Mouse (Mus musculus): ENCODE measurements around the gene Uvssa. TPM values are rescaled to one million over a fixed set of nuclear protein-coding genes. Genes with fewer than 3 reads are reported as not detected.

Uvssa gene
- polyA plus RNA-seq, 1 experiment from 2014 or later, result 4.0 TPM

DNA sequence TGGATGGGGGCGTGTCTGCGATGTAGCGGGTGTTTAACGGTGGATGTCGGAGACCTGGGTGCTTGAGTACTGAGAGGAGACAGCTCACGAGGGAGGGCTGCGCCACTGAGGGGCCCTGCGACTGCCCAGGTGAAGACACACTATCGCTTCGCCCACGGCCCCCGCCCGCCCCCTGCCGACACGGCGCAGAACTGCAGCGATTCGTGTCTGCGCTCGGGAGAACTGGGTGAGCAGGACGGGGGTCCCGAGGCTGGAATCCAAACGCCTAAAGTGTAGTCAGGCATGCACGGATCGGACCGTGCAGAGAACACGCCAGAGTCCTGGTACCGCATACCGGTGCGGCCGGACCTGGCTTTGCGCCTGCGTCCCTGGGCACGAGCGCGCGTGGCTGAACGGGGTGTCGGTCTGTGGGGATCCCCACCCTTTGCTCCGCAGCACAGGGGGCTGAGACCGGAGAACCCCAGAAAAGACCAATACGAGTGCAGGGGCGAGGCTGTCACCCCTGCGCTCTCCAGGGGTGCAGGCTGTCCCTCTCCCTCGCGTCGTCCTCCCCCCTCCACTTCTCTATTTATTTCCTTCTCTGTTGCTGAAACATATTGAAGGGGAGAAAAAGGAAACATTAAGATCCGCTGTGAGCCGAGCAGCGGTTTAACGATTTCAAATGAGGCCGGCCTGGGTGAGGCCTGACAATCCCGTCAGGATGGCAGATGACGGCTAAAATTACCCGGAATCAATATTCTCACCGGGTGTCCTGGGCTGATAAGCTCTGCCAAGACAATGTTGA, 64.8 kb downstream of the Uvssa start:
- no peaks in the 10 kb centered on the region for H3K36me3 ChIP-seq (ENCODE audit: control insufficient read depth, insufficient read depth, low read length)
- H3K4me1 ChIP-seq (ENCODE audit: control insufficient read depth, insufficient read depth, low read length), result no peaks in the 10 kb centered on the region
- peak overlapping the region; percentile 22 for H3K4me3 ChIP-seq (ENCODE audit: low read depth, low read length)
- H3K27ac ChIP-seq (ENCODE audit: low read depth, low read length), result no peak overlapping the region
- ATAC-seq (replicated peaks; ENCODE audit: insufficient number of reproducible peaks, low FRiP score, low TSS enrichment), result 0 out of 2 replicates have a peak, but pooled peaks have one; percentile 18
- peaks cover 65% of the 10 kb centered on the region for H3K27me3 ChIP-seq (ENCODE audit: control insufficient read depth, insufficient read depth, low read length)
- H3K9ac ChIP-seq (ENCODE audit: low read depth, low read length), result no peak overlapping the region
- WGBS (ENCODE audit: insufficient replicate concordance), result 7% methylated on average over 56 of the region's 56 CpGs
- H3K9me3 ChIP-seq (replicated peaks; ENCODE audit: control insufficient read depth, low read length), result no peaks in the 10 kb centered on the region
- H3K4me2 ChIP-seq, result peak overlapping the region; percentile 58

DNA sequence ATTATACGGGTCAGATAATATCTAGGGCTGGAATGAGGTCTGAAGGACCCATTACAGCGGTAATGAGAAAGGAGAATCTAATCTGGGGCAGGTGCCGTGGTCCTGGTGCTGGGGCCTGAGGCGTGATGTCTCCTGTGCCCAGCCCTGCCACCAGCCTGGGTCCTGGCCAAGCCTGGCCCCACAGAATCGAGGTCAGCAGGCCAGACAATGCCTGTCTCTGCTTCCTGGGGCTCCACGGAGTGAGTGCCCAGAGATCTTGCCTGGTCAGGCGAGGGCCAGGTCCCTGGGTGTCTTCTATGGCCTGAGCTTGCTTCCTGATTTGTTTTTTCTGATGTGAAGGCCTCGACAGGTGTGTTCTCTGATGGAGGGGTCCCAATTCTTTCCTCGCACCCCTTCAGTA, 65.4 kb downstream of the Uvssa start:
- 48% methylated on average over 9 of the region's 9 CpGs for WGBS (ENCODE audit: insufficient replicate concordance)
- Histone ChIP-seq H3K27ac (ENCODE audit: low read depth, low read length) (no peak overlapping the region), H3K4me1 (ENCODE audit: control insufficient read depth, insufficient read depth, low read length) (no peaks in the 10 kb centered on the region), H3K27me3 (ENCODE audit: control insufficient read depth, insufficient read depth, low read length) (peaks cover 61% of the 10 kb centered on the region), H3K9ac (ENCODE audit: low read depth, low read length) (no peak overlapping the region), H3K36me3 (ENCODE audit: control insufficient read depth, insufficient read depth, low read length) (no peaks in the 10 kb centered on the region), H3K9me3 (replicated peaks; ENCODE audit: control insufficient read depth, low read length) (no peaks in the 10 kb centered on the region), H3K4me3 (ENCODE audit: low read depth, low read length) (no peak overlapping the region), H3K4me2 (no peak overlapping the region)
- ATAC-seq (replicated peaks; ENCODE audit: insufficient number of reproducible peaks, low FRiP score, low TSS enrichment), result no peak

- H3K36me3 ChIP-seq (ENCODE audit: control insufficient read depth, insufficient read depth, low read length), result no peaks in the 10 kb centered on the region
- H3K4me3 ChIP-seq (ENCODE audit: low read depth, low read length), result no peak overlapping the region
- no peaks in the 10 kb centered on the region for H3K9me3 ChIP-seq (replicated peaks; ENCODE audit: control insufficient read depth, low read length)
- no peak for ATAC-seq (replicated peaks; ENCODE audit: insufficient number of reproducible peaks, low FRiP score, low TSS enrichment)
- peaks cover 2% of the 10 kb centered on the region; the same call in 1 of the 2 replicates for H3K27me3 ChIP-seq (ENCODE audit: control insufficient read depth, insufficient read depth, low read length)
- H3K27ac ChIP-seq (ENCODE audit: low read depth, low read length), result no peak overlapping the region
- WGBS (ENCODE audit: insufficient replicate concordance), result 52% methylated on average over 8 of the region's 8 CpGs
- no peak overlapping the region for H3K9ac ChIP-seq (ENCODE audit: low read depth, low read length)
- no peaks in the 10 kb centered on the region for H3K4me1 ChIP-seq (ENCODE audit: control insufficient read depth, insufficient read depth, low read length)
- H3K4me2 ChIP-seq, result no peak overlapping the region
Observed at GRCm38 (mm10) chr5:33455737-33456136, 77.4 kb downstream of the Uvssa start.

GRCm38 (mm10) chr5:33458132-33458622, 79.8 kb downstream of the Uvssa start:
- no peak overlapping the region for H3K4me3 ChIP-seq (ENCODE audit: low read depth, low read length)
- H3K9ac ChIP-seq (ENCODE audit: low read depth, low read length), result no peak overlapping the region
- no peak overlapping the region for H3K27ac ChIP-seq (ENCODE audit: low read depth, low read length)
- H3K27me3 ChIP-seq (ENCODE audit: control insufficient read depth, insufficient read depth, low read length), result peaks cover 2% of the 10 kb centered on the region; the same call in 1 of the 2 replicates
- no peak for ATAC-seq (replicated peaks; ENCODE audit: insufficient number of reproducible peaks, low FRiP score, low TSS enrichment)
- 64% methylated on average over 3 of the region's 3 CpGs for WGBS (ENCODE audit: insufficient replicate concordance)
- H3K9me3 ChIP-seq (replicated peaks; ENCODE audit: control insufficient read depth, low read length), result no peaks in the 10 kb centered on the region
- no peaks in the 10 kb centered on the region for H3K4me1 ChIP-seq (ENCODE audit: control insufficient read depth, insufficient read depth, low read length)
- H3K36me3 ChIP-seq (ENCODE audit: control insufficient read depth, insufficient read depth, low read length), result no peaks in the 10 kb centered on the region
- no peak overlapping the region for H3K4me2 ChIP-seq

GRCm38 (mm10) chr5:33459111-33459510, 80.8 kb downstream of the Uvssa start:
- H3K9me3 ChIP-seq (replicated peaks; ENCODE audit: control insufficient read depth, low read length), result no peaks in the 10 kb centered on the region
- no peak for ATAC-seq (replicated peaks; ENCODE audit: insufficient number of reproducible peaks, low FRiP score, low TSS enrichment)
- no peak overlapping the region for H3K4me2 ChIP-seq
- no peaks in the 10 kb centered on the region for H3K4me1 ChIP-seq (ENCODE audit: control insufficient read depth, insufficient read depth, low read length)
- 56% methylated on average over 2 of the region's 2 CpGs for WGBS (ENCODE audit: insufficient replicate concordance)
- H3K36me3 ChIP-seq (ENCODE audit: control insufficient read depth, insufficient read depth, low read length), result no peaks in the 10 kb centered on the region
- no peak overlapping the region for H3K9ac ChIP-seq (ENCODE audit: low read depth, low read length)
- peaks cover 7% of the 10 kb centered on the region for H3K27me3 ChIP-seq (ENCODE audit: control insufficient read depth, insufficient read depth, low read length)
- H3K27ac ChIP-seq (ENCODE audit: low read depth, low read length), result no peak overlapping the region
- no peak overlapping the region for H3K4me3 ChIP-seq (ENCODE audit: low read depth, low read length)

DNA sequence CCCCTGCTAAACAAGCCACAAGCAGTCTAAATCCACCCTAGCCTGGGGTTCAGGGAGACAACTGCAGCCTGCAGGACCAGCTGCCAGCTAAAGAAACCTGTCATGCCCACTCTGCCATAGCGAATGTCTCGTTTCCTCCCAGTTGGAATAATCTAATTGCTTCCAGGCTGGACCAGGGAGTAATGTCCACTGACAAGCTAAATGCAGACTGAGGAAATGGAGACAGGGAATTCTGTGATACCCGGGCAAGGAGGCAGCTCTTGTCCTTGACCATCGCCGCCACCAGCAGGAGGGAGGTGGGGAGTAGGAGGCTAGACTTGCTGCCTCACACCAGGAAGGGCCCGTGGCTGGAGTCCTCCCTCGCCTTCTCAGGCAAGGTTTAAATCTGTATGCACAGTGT, 86.0 kb downstream of the Uvssa start:
- H3K27me3 ChIP-seq (ENCODE audit: control insufficient read depth, insufficient read depth, low read length), result peaks cover 14% of the 10 kb centered on the region
- H3K9ac ChIP-seq (ENCODE audit: low read depth, low read length), result no peak overlapping the region
- WGBS (ENCODE audit: insufficient replicate concordance), result 66% methylated on average over 7 of the region's 7 CpGs

DNA sequence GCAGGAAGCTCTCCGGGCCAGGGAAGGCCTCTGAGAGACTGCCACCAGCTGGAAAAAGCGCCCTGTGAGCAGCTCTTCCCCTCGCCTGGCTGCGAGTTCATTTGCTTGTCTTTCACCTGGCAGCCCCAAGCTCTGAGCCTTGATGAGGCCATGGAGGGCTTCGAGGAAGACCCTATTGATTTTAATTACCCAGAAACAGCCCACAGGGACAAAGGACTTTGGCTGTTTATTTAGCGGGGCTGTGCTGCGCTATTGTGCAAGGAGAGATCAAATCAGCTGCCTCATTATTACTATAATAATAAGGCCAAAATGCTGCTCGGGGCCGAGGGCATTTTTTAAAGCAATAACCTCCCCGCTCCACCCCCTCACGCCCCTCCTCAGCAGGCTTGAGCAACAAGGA, 87.1 kb downstream of the Uvssa start:
- WGBS (ENCODE audit: insufficient replicate concordance), result 64% methylated on average over 11 of the region's 11 CpGs
- Histone ChIP-seq H3K36me3 (ENCODE audit: control insufficient read depth, insufficient read depth, low read length) (no peaks in the 10 kb centered on the region), H3K4me2 (no peak overlapping the region), H3K9me3 (replicated peaks; ENCODE audit: control insufficient read depth, low read length) (no peaks in the 10 kb centered on the region), H3K9ac (ENCODE audit: low read depth, low read length) (no peak overlapping the region), H3K27ac (ENCODE audit: low read depth, low read length) (no peak overlapping the region), H3K27me3 (ENCODE audit: control insufficient read depth, insufficient read depth, low read length) (peaks cover 14% of the 10 kb centered on the region), H3K4me1 (ENCODE audit: control insufficient read depth, insufficient read depth, low read length) (no peaks in the 10 kb centered on the region), H3K4me3 (ENCODE audit: low read depth, low read length) (no peak overlapping the region)
- no peak for ATAC-seq (replicated peaks; ENCODE audit: insufficient number of reproducible peaks, low FRiP score, low TSS enrichment)

More for the DNA sequence above, 86.0 kb downstream of the Uvssa start:
- Histone ChIP-seq H3K4me3 (ENCODE audit: low read depth, low read length) (no peak overlapping the region), H3K9me3 (replicated peaks; ENCODE audit: control insufficient read depth, low read length) (no peaks in the 10 kb centered on the region), H3K36me3 (ENCODE audit: control insufficient read depth, insufficient read depth, low read length) (no peaks in the 10 kb centered on the region), H3K4me2 (no peak overlapping the region), H3K4me1 (ENCODE audit: control insufficient read depth, insufficient read depth, low read length) (no peaks in the 10 kb centered on the region), H3K27ac (ENCODE audit: low read depth, low read length) (no peak overlapping the region)
- no peak for ATAC-seq (replicated peaks; ENCODE audit: insufficient number of reproducible peaks, low FRiP score, low TSS enrichment)
